Comparison of ENCODE assay signal across 7 mouse cellular contexts in genomic region chr10:45473663-45474333, GRCm38 (mm10). TPM values are rescaled to one million over a fixed set of nuclear protein-coding genes. Genes with fewer than 3 reads are reported as not detected.
A peak's percentile ranks its signal among the peaks of the same experiment; 100 is the strongest.
DNase-seq lines count a peak whose midpoint lies in the region; ATAC-seq and TF ChIP-seq lines count a peak whose summit lies in the region.

No protein-coding gene starts in this region.

- no peak overlapping the region for H3K27ac ChIP-seq in lung, embryonic 16.5 days (ENCODE audit: low read length)
- H3K27ac ChIP-seq in embryonic fibroblast, embryonic 13.5 days (ENCODE audit: insufficient read depth, low read length) = no peak overlapping the region
- no peak overlapping the region for H3K27ac ChIP-seq in neural tube, embryonic 15.5 days (replicated peaks)

- TF ChIP-seq POLR2A in embryonic fibroblast, embryonic 13.5 days (IDR thresholded peaks at IDR 0.05; ENCODE audit: low read depth, low read length) = no peak

- no peak overlapping the region for H3K9ac ChIP-seq in lung, embryonic 16.5 days (ENCODE audit: low read length)
- no peak overlapping the region for H3K9ac ChIP-seq in neural tube, embryonic 15.5 days (replicated peaks)

- H3K4me2 ChIP-seq in lung, embryonic 16.5 days (ENCODE audit: low read depth, low read length) = peak overlapping the region; percentile 44
- H3K4me2 ChIP-seq in neural tube, embryonic 15.5 days = peak overlapping the region; percentile 51

- no peaks in the 10 kb centered on the region for H3K36me3 ChIP-seq in lung, embryonic 16.5 days (ENCODE audit: control insufficient read depth, insufficient read depth, low read length)
- H3K36me3 ChIP-seq in neural tube, embryonic 15.5 days = no peaks in the 10 kb centered on the region

- H3K27me3 ChIP-seq in lung, embryonic 16.5 days (ENCODE audit: control insufficient read depth, insufficient read depth, low read depth, low read length) = peaks cover 33% of the 10 kb centered on the region
- peaks cover 18% of the 10 kb centered on the region for H3K27me3 ChIP-seq in neural tube, embryonic 15.5 days (replicated peaks)

- intact Hi-C loops in left cerebral cortex, postnatal 4 days (cut with DNase I) = no loop called here

- no peak for DNase-seq in lung, adult 18-20 months
- peak; percentile 46 for DNase-seq in left cerebral cortex, postnatal 4 days
- no peak for DNase-seq in ovary, postnatal 10 days (ENCODE audit: low spot score)

- H3K4me1 ChIP-seq in lung, embryonic 16.5 days (replicated peaks; ENCODE audit: control insufficient read depth, insufficient read depth, low read length) = peaks cover 9% of the 10 kb centered on the region; the same call in 1 of the 2 replicates
- H3K4me1 ChIP-seq in embryonic fibroblast, embryonic 13.5 days (ENCODE audit: control insufficient read depth, insufficient read depth, low read length) = no peaks in the 10 kb centered on the region
- H3K4me1 ChIP-seq in neural tube, embryonic 15.5 days = peaks cover 28% of the 10 kb centered on the region

- no peak for TF ChIP-seq CTCF in embryonic fibroblast, embryonic 13.5 days (IDR thresholded peaks at IDR 0.05; ENCODE audit: borderline replicate concordance, insufficient read depth, low read length)

- under 1% methylated on average over 21 of the region's 21 CpGs for WGBS in lung, embryonic 16.5 days
- WGBS in neural tube, embryonic 15.5 days = 5% methylated on average over 21 of the region's 21 CpGs

- ATAC-seq in lung, embryonic 16.5 days (ENCODE audit: low read depth) = no peak
- no peak for ATAC-seq in neural tube, embryonic 15.5 days (ENCODE audit: low FRiP score)
- ATAC-seq in CD4-positive, CD25-positive, alpha-beta regulatory T cell, adult 4 months = no peak

- H3K9me3 ChIP-seq in lung, embryonic 16.5 days (ENCODE audit: control insufficient read depth, low read length) = no peaks in the 10 kb centered on the region
- no peaks in the 10 kb centered on the region for H3K9me3 ChIP-seq in neural tube, embryonic 15.5 days (replicated peaks)

- H3K4me3 ChIP-seq in lung, embryonic 16.5 days (ENCODE audit: low read length) = peak overlapping the region; percentile 30
- peak overlapping the region; percentile 29 for H3K4me3 ChIP-seq in embryonic fibroblast, embryonic 13.5 days (ENCODE audit: insufficient read depth, low read length)
- H3K4me3 ChIP-seq in neural tube, embryonic 15.5 days (replicated peaks) = peak overlapping the region; percentile 28

RNA-seq across cellular contexts. Expression of gene Lin28b, which starts 12.4 kb away (rescaled TPM):
- polyA plus RNA-seq in lung, embryonic 16.5 days (2015; fragmentation: Nextera tagmentation; extraction: Ambion mirVana) = 0.48 and 0.97 TPM in 2 replicates
- polyA plus RNA-seq in embryonic fibroblast, embryonic 13.5 days (2011; ENCODE audit: insufficient read length, low read depth, missing spikeins) = 0.09 TPM in 1 of 2 replicates, not detected in the other
- 1 to 10 TPM; 4.5 to 5.9 TPM for total RNA-seq in left cerebral cortex, postnatal 4 days (2021)
- 6.9 and 7.0 TPM in 2 replicates for polyA plus RNA-seq in neural tube, embryonic 15.5 days (2015; fragmentation: Nextera tagmentation; extraction: Ambion mirVana)
- not detected for polyA plus RNA-seq in CD4-positive, CD25-positive, alpha-beta regulatory T cell, adult 4 months (2017; shearing (Covaris generic))
